Mouse (Mus musculus) E14TG2a.4 (cell line): Measurements from ENCODE around the gene Mthfr.

Experiments used
- CTCF ChIP-seq: conservative IDR thresholded peaks from 2 replicates; pipeline ENCODE4 v1.5.1; 2014; ENCODE audit warnings: low read length
- POU5F1 ChIP-seq: IDR thresholded peaks from 2 replicates; pipeline ENCODE4 v1.6.1; 2014; ENCODE audit warnings: low read length, borderline replicate concordance

DNA sequence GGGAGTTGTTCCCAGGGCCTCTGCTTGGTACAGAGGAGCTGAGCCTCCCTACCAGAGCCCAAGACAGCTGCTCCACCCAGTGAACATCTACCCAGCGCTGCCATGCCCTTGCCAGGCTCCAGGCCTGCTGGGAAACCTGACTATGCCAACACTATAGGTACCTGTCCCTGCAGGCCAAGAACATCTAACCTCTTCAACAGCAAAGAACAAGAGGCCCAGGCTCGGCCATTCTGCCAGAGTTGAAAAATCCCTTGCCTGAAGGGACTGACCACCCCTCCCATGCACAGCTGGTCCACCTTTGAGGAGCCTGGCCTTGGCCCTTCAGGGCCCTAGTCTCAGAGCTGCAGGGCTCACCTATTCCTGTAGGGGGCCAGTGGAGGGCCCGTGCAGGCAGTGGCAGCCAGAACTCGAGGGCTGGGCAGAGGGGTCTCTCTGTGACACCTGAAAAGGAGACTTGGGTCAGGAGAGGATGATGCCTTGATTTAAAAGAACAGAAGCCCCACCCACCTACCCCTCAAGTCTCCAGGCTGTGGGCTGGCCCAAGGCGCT is 18.9 kb downstream of the Mthfr start:
- TF ChIP-seq CTCF (no peak), POU5F1 (no peak)
